Mouse (Mus musculus) myocyte (in vitro differentiated cells): ENCODE data around the gene Adamts2.

Source experiments
- MYOD1 ChIP-seq, 3 experiments: IDR thresholded peaks; one replicate each; pipeline ENCODE4 v1.6.1; 2011; ENCODE audit warnings: control low read depth in 2 of 3, low read depth in 2 of 3, mild to moderate bottlenecking in 2 of 3, moderate library complexity in 1 of 3; ENCODE audit not compliant: insufficient read length in 2 of 3, control insufficient read depth in 1 of 3
- POLR2A ChIP-seq: IDR thresholded peaks from one replicate; pipeline ENCODE4 v1.6.1; 2011; ENCODE audit warnings: low read depth, mild to moderate bottlenecking, control low read depth, moderate library complexity; ENCODE audit not compliant: insufficient read length
- POLR2AphosphoS2 ChIP-seq: IDR thresholded peaks from one replicate; pipeline ENCODE4 v1.6.1; 2011; ENCODE audit warnings: low read depth, control low read depth; ENCODE audit not compliant: insufficient read length
- SRF ChIP-seq: IDR thresholded peaks from one replicate; pipeline ENCODE4 v1.6.1; 2011; ENCODE audit warnings: low read depth; ENCODE audit not compliant: control insufficient read depth, insufficient read length
- TCF12 ChIP-seq: IDR thresholded peaks from one replicate; pipeline ENCODE4 v1.6.1; 2011; ENCODE audit warnings: mild to moderate bottlenecking, control low read depth; ENCODE audit not compliant: poor library complexity, insufficient read depth, severe bottlenecking
- USF1 ChIP-seq: IDR thresholded peaks from one replicate; pipeline ENCODE4 v1.6.1; 2011; ENCODE audit warnings: low read depth, mild to moderate bottlenecking, control low read depth, moderate library complexity

DNA sequence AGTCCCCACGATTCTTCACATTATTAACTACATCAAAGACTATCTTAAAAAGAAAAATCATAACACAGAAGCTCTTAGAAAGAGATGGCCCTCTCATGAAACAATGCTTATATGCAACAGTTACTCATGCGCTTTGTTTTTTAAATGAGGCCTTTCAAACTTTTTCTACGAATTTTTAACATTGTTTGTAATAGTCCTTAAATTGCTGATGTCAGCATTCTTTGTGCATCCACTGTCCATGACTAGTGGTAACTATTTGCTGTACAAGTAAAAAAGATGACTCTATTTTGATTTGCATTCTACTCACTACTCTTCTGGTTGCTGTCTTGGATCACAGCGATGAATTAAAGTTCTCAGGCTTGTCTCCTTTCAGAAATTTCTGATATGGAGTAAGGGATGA lies 212.3 kb downstream of the Adamts2 start:
- TF ChIP-seq USF1, result no peak
- TF ChIP-seq POLR2A, result no peak
- TF ChIP-seq POLR2AphosphoS2, result no peak
- no peak for TF ChIP-seq SRF
- no peak for TF ChIP-seq TCF12
- no peak for TF ChIP-seq MYOD1 (IDR thresholded peaks at IDR 0.05; ENCODE audit: control insufficient read depth in 1 of 3, insufficient read length in 2 of 3, low read depth in 2 of 3)
